Mouse (Mus musculus) central nervous system, embryonic 14 days (tissue): ENCODE data around the gene Rxrb. TPM values are rescaled to one million over a fixed set of nuclear protein-coding genes. Genes with fewer than 3 reads are reported as not detected.

Experiments
- polyA plus RNA-seq: library from polyadenylated mRNA; depleted of rRNA; stranded (reverse); fragments of >200 nt; gene quantifications from 2 replicates; pipeline ENCODE4 v1.2.3, GENCODE M21; 2012; rRNA removed

Rxrb gene
- 88.3 and 91.0 TPM in 2 replicates for polyA plus RNA-seq

DNA sequence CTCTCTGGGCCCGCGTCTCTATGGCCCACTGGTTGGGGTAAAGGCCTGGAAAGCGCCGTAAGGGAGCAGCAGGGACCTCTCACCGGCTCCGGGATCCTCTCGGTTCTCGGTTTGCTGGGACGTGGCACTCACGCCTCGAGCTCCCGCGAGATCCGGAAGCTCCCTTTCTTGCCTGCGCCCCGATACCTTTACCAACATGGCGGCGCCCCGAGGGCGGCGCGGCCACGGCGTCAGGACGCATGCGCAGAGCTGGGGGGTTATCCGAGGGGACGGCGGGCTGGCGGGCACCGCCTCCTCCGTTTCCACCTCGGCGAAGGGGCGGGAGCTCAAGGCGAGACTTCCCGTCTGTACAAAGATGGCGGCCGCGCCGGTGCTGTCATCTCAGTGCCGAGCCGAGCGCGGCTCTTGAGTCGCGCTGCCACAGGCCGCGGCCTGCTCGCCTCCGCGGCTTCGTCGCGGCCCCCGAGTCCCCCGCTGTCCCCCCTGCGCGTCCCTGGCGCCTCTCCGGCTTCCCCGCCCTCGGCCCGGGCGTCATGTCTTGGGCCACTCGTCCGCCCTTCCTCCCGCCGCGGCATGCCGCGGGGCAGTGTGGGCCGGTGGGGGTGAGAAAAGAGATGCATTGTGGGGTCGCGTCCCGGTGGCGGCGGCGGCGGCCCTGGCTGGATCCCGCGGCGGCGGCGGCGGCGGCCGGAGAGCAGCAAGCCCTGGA, at the start of gene Rxrb, which contains the start of gene Slc39a7:
TSS of gene Rxrb (plus strand) at position 348 of the 709 bp plus-strand sequence.
TSS of gene Slc39a7 (minus strand) at position 218 of the 709 bp plus-strand sequence.

GRCm38 (mm10) chr17:34000150-34000537, 31.5 kb upstream of the Rxrb start, which contains the start of gene H2-K1:
Gene H2-K1 (minus strand): TSS chr17:34000347.

DNA sequence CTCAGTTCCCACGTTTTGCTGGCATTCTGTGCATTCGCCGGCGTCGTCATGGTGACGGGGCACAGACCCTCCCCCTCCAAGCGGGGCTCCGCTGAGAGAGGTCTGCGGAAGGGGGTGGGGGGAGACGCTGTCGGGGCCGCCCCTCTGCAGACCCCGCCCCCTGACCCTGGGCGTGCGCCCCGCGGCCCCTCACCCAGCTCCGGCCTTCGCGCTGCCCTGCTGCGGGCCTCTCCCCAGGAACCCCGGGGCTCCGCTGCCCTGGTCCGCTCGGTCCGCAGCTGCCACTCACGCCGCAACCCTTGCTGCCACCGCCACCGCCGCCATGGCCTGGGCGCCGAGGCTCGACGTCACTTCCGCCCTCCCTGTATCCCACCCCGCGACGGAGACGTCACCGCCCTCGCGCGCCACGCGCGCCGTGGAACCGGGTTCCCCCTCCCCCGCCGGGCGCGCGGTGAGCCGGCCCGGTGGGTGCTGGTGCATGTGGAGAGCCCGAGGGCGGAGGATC, 7.2 kb upstream of the Rxrb start, which contains the start of gene Ring1:
TSS of gene Ring1 (minus strand) at position 364 of the 505 bp plus-strand sequence.

GRCm38 (mm10) chr17:34027656-34028223, 3.9 kb upstream of the Rxrb start, which contains the start of gene H2-Ke6:
Gene H2-Ke6 (minus strand): TSS chr17:34028060.

DNA sequence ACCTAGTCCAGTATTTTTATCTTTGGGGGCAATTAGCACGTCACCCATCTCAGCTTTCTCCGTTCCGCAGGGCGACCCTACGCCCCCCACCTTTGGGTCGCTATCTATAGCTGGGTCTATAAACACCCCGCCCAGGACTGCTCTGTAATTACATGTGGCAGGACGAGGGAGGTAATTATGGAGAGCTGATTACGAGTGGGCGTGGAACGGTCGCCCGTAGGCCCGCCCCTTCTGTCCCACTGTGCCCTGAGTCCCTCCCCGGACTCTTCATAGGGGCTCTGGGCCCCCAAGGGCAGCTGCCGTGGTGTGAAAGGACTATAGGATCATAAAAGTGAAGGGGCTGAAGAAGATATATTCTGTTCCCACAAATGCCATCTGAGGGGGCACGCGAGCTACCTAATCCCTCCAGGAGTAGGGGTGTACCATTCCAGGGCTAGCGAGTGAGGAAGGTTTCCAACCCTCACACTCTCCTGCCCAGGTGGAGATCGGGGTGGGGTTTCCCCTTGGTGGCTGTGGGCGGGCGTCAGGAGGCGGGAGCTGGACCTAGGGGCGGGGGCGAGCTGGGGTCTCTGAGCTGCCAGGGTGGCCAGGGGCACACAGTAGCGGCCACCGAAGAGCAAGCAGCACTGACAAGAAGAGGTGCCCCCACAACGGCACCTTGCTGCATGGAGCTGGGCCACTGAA, 7.4 kb downstream of the Rxrb start, which contains the start of gene Col11a2:
TSS of gene Col11a2 (plus strand) at position 560 of the 684 bp plus-strand sequence.

Other genes with a start within 250 kb of the Rxrb start
- 8.6 and 13.8 TPM in 2 replicates for gene Angptl4, start 250.0 kb upstream of the Rxrb start, polyA plus RNA-seq
- 60.8 and 64.1 TPM in 2 replicates for gene Kank3, start 221.3 kb upstream of the Rxrb start, polyA plus RNA-seq
- 1,052 and 1,113 TPM in 2 replicates for gene Rps28, start 207.2 kb upstream of the Rxrb start, polyA plus RNA-seq
- gene Ndufa7, start 207.2 kb upstream of the Rxrb start, polyA plus RNA-seq, result 340 and 356 TPM in 2 replicates
- gene Cd320, start 188.7 kb upstream of the Rxrb start, polyA plus RNA-seq, result 41.3 and 46.5 TPM in 2 replicates
- not detected in 2 replicates for gene Gm7029, start 158.0 kb upstream of the Rxrb start, polyA plus RNA-seq
- gene Kifc1, start 141.2 kb upstream of the Rxrb start, polyA plus RNA-seq, result 32.6 and 40.9 TPM in 2 replicates
- gene Platr17, start 126.7 kb upstream of the Rxrb start, polyA plus RNA-seq, result 0.25 and 0.29 TPM in 2 replicates
- 46.3 and 50.1 TPM in 2 replicates for gene Daxx, start 122.4 kb upstream of the Rxrb start, polyA plus RNA-seq
- 13.9 and 20.8 TPM in 2 replicates for gene Tapbp, start 115.9 kb upstream of the Rxrb start, polyA plus RNA-seq
- gene Zbtb22, start 115.9 kb upstream of the Rxrb start, polyA plus RNA-seq, result 34.5 and 40.6 TPM in 2 replicates
- 230 and 252 TPM in 2 replicates for gene Rgl2, start 102.3 kb upstream of the Rxrb start, polyA plus RNA-seq
- 113 and 115 TPM in 2 replicates for gene Pfdn6, start 91.5 kb upstream of the Rxrb start, polyA plus RNA-seq
- 27.4 and 27.8 TPM in 2 replicates for gene Wdr46, start 91.2 kb upstream of the Rxrb start, polyA plus RNA-seq
- 9.3 and 9.5 TPM in 2 replicates for gene B3galt4, start 80.3 kb upstream of the Rxrb start, polyA plus RNA-seq
- 63.4 and 64.7 TPM in 2 replicates for gene Vps52, start 76.0 kb upstream of the Rxrb start, polyA plus RNA-seq
- gene Rps18, start 75.8 kb upstream of the Rxrb start, polyA plus RNA-seq, result 1,006 and 1,081 TPM in 2 replicates
- 27.6 and 29.7 TPM in 2 replicates for gene H2-K1, start 31.5 kb upstream of the Rxrb start, polyA plus RNA-seq
- 62.7 and 65.1 TPM in 2 replicates for gene Ring1, start 7.1 kb upstream of the Rxrb start, polyA plus RNA-seq
- gene H2-Ke6, start 3.8 kb upstream of the Rxrb start, polyA plus RNA-seq, result 115 and 118 TPM in 2 replicates
- 113 and 136 TPM in 2 replicates for gene Slc39a7, start 130 bp upstream of the Rxrb start, polyA plus RNA-seq
- 13.9 and 70.2 TPM in 2 replicates for gene Col11a2, start 7.6 kb downstream of the Rxrb start, polyA plus RNA-seq
- gene H2-Oa, start 60.5 kb downstream of the Rxrb start, polyA plus RNA-seq, result 0.15 and 0.29 TPM in 2 replicates
- gene H2-DMa, start 87.7 kb downstream of the Rxrb start, polyA plus RNA-seq, result 10.2 and 10.5 TPM in 2 replicates
- 206 and 231 TPM in 2 replicates for gene Brd2, start 90.8 kb downstream of the Rxrb start, polyA plus RNA-seq
- 0.15 and 0.29 TPM in 2 replicates for gene H2-DMb2, start 111.5 kb downstream of the Rxrb start, polyA plus RNA-seq
- 1.0 and 1.9 TPM in 2 replicates for gene H2-DMb1, start 121.3 kb downstream of the Rxrb start, polyA plus RNA-seq
- gene Tap1, start 155.7 kb downstream of the Rxrb start, polyA plus RNA-seq, result 2.8 and 4.5 TPM in 2 replicates
- 1.8 and 2.6 TPM in 2 replicates for gene Psmb9, start 156.0 kb downstream of the Rxrb start, polyA plus RNA-seq
- gene Psmb8, start 165.9 kb downstream of the Rxrb start, polyA plus RNA-seq, result 5.1 and 6.8 TPM in 2 replicates
- 1.3 and 2.0 TPM in 2 replicates for gene Tap2, start 171.7 kb downstream of the Rxrb start, polyA plus RNA-seq
- gene H2-Ob, start 207.1 kb downstream of the Rxrb start, polyA plus RNA-seq, result 0.07 TPM in 1 of 2 replicates, not detected in the other
- gene H2-Ab1, start 225.9 kb downstream of the Rxrb start, polyA plus RNA-seq, result 1.9 and 2.8 TPM in 2 replicates